Mouse (Mus musculus) kidney, postnatal 36 days (tissue): ENCODE measurements at regions not wholly inside any gene's neighbourhood (a gene's known extent, or its start where the extent isn't known, plus 50 kb on each side); places are given as distances from the start of the nearest gene placed in this dataset.
"Not testable (repeated sequence)": the region's sequence is repeated elsewhere in the genome, so short reads cannot be mapped to it uniquely, and the experiment has no call there.

ENCODE experiments used
- DNase-seq, 2 experiments: peaks; one replicate each; pipeline ENCODE4 v3.0.0; 2021 to 2022; ENCODE audit warnings: mixed read lengths in 2 of 2

- DNase-seq, result peak in 1 of 2 experiments; percentile 22
Observed at GRCm38 (mm10) chr9:113160011-113160410, 548.0 kb downstream of the Pdcd6ip start.

GRCm38 (mm10) chr9:113158080-113158479, 550.0 kb downstream of the Pdcd6ip start:
- DNase-seq, result no peak

- no peak for DNase-seq
Observed at GRCm38 (mm10) chr9:113157474-113158076, 550.5 kb downstream of the Pdcd6ip start.

GRCm38 (mm10) chr9:113156707-113157106, 551.4 kb downstream of the Pdcd6ip start:
- DNase-seq, result peak in 1 of 2 experiments; percentile 23

GRCm38 (mm10) chr9:113149084-113149483, 559.0 kb downstream of the Pdcd6ip start:
- DNase-seq, result no peak

- peak in 1 of 2 experiments; percentile 16 for DNase-seq
Observed at GRCm38 (mm10) chr9:113146571-113146970, 561.5 kb downstream of the Pdcd6ip start.

GRCm38 (mm10) chr9:113145036-113145435, 563.0 kb downstream of the Pdcd6ip start:
- no peak for DNase-seq

GRCm38 (mm10) chr9:113134611-113135010, 573.4 kb downstream of the Pdcd6ip start:
- DNase-seq, result no peak

- DNase-seq, result peak; percentile 11 to 44
Observed at GRCm38 (mm10) chr9:113123004-113123692, 584.9 kb downstream of the Pdcd6ip start.

- DNase-seq, result peak; percentile 6 to 48
Observed at GRCm38 (mm10) chr9:113122253-113122749, 585.8 kb downstream of the Pdcd6ip start.

GRCm38 (mm10) chr9:113120385-113120784, 587.7 kb downstream of the Pdcd6ip start:
- DNase-seq, result no peak

- no peak for DNase-seq
Observed at GRCm38 (mm10) chr9:113119721-113120120, 588.3 kb downstream of the Pdcd6ip start.

GRCm38 (mm10) chr9:113115576-113115975, 592.5 kb downstream of the Pdcd6ip start:
- no peak for DNase-seq

- DNase-seq, result no peak
Observed at GRCm38 (mm10) chr9:113112753-113113152, 595.3 kb downstream of the Pdcd6ip start.

- DNase-seq, result no peak
Observed at GRCm38 (mm10) chr9:113101733-113102132, 606.3 kb downstream of the Pdcd6ip start.

GRCm38 (mm10) chr9:113100641-113101040, 607.4 kb downstream of the Pdcd6ip start:
- no peak for DNase-seq

- not testable (repeated sequence) for DNase-seq
Observed at GRCm38 (mm10) chr9:113095421-113095820, 612.6 kb downstream of the Pdcd6ip start.

GRCm38 (mm10) chr9:113093863-113094390, 614.1 kb downstream of the Pdcd6ip start:
- DNase-seq, result no peak

GRCm38 (mm10) chr9:113091881-113092280, 616.2 kb downstream of the Pdcd6ip start:
- DNase-seq, result no peak

- no peak for DNase-seq
Observed at GRCm38 (mm10) chr9:113087786-113088185, 620.3 kb downstream of the Pdcd6ip start.

- no peak for DNase-seq
Observed at GRCm38 (mm10) chr9:113085281-113085810, 622.7 kb downstream of the Pdcd6ip start.

GRCm38 (mm10) chr9:113074866-113075265, 633.2 kb downstream of the Pdcd6ip start:
- no peak for DNase-seq

- no peak for DNase-seq
Observed at GRCm38 (mm10) chr9:113057415-113057814, 650.6 kb downstream of the Pdcd6ip start.
